Mouse (Mus musculus) ES-Bruce4 (cell line): Measurements from ENCODE around the gene Hand2. TPM values are rescaled to one million over a fixed set of nuclear protein-coding genes. Genes with fewer than 3 reads are reported as not detected.

Experiments used
- H3K27ac ChIP-seq: 2 replicates; pipeline ENCODE4 v1.5.1; 2012; ENCODE audit warnings: low read length, inconsistent platforms; ENCODE audit not compliant: insufficient read depth
- H3K27me3 ChIP-seq: 2 replicates; pipeline ENCODE4 v1.6.1; 2012; ENCODE audit warnings: mild to moderate bottlenecking, low read length, inconsistent platforms; ENCODE audit not compliant: control insufficient read depth, poor library complexity, insufficient read depth, severe bottlenecking
- H3K36me3 ChIP-seq: 2 replicates; pipeline ENCODE4 v1.6.1; 2012; ENCODE audit warnings: inconsistent platforms, mild to moderate bottlenecking, low read length, moderate library complexity; ENCODE audit not compliant: control insufficient read depth, poor library complexity, insufficient read depth, severe bottlenecking
- H3K4me1 ChIP-seq: one replicate; pipeline ENCODE4 v1.8.1; 2011; ENCODE audit warnings: low read length; ENCODE audit not compliant: control insufficient read depth, insufficient read depth
- H3K4me3 ChIP-seq: 2 replicates; pipeline ENCODE4 v1.5.1; 2011; ENCODE audit warnings: low read depth, mild to moderate bottlenecking, low read length
- H3K9ac ChIP-seq: 2 replicates; pipeline ENCODE4 v1.6.1; 2012; ENCODE audit warnings: low read depth, mild to moderate bottlenecking, inconsistent platforms; ENCODE audit not compliant: poor library complexity, severe bottlenecking
- H3K9me3 ChIP-seq: replicated peaks from 2 replicates; pipeline ENCODE4 v1.6.1; 2012; ENCODE audit warnings: mild to moderate bottlenecking, low read length, inconsistent platforms; ENCODE audit not compliant: control insufficient read depth, poor library complexity, insufficient read depth, severe bottlenecking
- CTCF ChIP-seq: IDR thresholded peaks from one replicate; pipeline ENCODE4 v1.8.1; 2011; ENCODE audit warnings: low read depth, low read length
- EP300 ChIP-seq: IDR thresholded peaks from 2 replicates; pipeline ENCODE4 v1.6.1; 2011; ENCODE audit warnings: low read depth, low read length; ENCODE audit not compliant: insufficient read depth
- POLR2A ChIP-seq: IDR thresholded peaks from one replicate; pipeline ENCODE4 v1.8.1; 2011; ENCODE audit warnings: low read length; ENCODE audit not compliant: insufficient read depth
- polyA plus RNA-seq: library from polyadenylated mRNA; stranded (reverse); fragments of >200 nt; gene quantifications from 2 replicates; pipeline ENCODE4 v1.2.4, GENCODE M21; 2011; ENCODE audit warnings: low read depth; ENCODE audit not compliant: missing spikeins, insufficient read depth, insufficient read length

Hand2 gene
- polyA plus RNA-seq, 1 experiment: not detected

DNA sequence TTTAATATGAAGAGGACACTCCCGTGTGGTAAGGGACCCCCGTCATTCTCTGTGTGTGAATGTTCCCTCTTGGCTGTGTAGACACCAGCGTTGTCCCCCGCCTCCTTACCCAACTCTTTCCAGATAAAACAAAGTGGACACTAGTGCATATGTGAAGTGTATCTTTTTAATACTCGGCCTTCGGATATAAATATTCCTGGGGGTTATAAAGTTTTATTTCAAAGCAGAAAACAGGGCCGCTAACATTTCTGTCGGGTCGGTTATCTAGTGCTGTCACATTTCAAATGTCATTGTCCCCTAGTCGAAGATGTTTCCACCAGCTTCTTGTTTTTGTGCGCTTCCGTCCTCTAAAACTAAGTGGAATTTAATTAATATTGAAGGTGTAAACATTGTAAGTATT lies 3.3 kb downstream of the Hand2 start:
- Histone ChIP-seq H3K27ac (no peak overlapping the region), H3K9ac (no peak overlapping the region), H3K9me3 (no peaks in the 10 kb centered on the region), H3K36me3 (no peaks in the 10 kb centered on the region), H3K4me1 (no peaks in the 10 kb centered on the region), H3K4me3 (no peak overlapping the region), H3K27me3 (peaks cover 92% of the 10 kb centered on the region)
- TF ChIP-seq POLR2A: no peak
- TF ChIP-seq CTCF: no peak
- no peak for TF ChIP-seq EP300

DNA sequence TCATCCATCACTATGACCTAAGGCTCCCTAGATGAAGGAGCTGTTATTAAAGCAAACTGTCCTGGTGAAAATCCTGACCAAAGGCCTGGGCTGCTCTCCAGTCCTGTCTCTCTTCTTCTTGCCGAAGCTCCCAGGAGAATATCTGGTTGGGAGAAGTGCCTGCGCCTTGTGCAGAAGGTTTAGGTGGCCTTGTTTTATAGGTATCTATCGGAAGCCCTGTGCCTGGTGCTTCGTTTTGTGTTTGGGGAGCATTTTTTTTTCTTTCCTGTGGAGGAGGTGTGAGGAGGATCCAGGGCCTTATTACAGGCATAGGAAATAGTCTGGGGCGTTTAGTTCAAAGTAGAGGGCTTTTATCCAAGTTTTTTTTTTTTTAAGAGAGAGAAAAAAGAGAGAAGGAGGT lies 3.9 kb downstream of the Hand2 start:
- H3K4me3 ChIP-seq: no peak overlapping the region
- H3K36me3 ChIP-seq: no peaks in the 10 kb centered on the region
- no peak overlapping the region for H3K27ac ChIP-seq
- H3K4me1 ChIP-seq: no peaks in the 10 kb centered on the region
- H3K27me3 ChIP-seq: peaks cover 92% of the 10 kb centered on the region
- H3K9me3 ChIP-seq: no peaks in the 10 kb centered on the region
- TF ChIP-seq POLR2A (no peak), CTCF (no peak), EP300 (no peak)
- no peak overlapping the region for H3K9ac ChIP-seq

DNA sequence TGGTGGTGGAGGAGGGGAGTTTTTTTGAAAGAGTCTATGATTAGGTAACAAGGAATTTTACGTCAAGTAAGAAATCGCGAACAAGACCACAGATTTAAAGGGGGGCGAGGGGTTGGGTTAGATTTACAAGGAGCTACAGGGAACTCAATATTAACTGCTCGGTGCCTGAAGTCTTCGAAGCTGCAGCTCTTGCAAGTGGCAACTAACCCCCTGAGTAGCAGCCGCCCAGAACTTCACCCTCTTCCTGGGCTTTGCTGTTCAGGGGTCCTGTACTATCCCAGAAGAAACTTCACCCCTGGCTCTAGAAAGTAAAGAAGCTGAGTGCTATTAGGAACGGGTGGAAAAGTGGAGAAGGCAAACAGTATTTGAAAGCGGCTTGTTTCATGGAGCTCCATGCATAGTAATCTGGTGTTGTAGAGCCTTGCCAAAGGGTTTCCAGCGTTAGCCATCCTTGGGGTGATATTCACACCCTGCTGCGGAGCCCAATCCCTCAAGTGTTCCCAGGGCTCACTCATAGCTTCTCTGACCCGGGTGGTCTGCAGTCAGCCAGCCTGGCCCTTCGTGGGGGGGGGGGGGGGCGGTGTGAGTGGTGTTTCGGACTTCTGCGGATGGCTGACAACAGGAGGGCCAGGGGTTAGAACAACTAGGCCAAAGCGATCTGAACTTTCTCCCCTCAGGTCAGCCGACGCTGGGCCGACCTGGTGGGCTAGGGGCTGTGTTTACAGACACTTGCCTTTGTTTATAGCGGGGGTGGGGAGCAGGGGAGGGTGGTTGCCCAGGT lies 4.5 kb downstream of the Hand2 start:
- TF ChIP-seq CTCF (no peak), EP300 (no peak), POLR2A (no peak)
- H3K27ac ChIP-seq: no peak overlapping the region
- no peaks in the 10 kb centered on the region for H3K9me3 ChIP-seq
- H3K4me1 ChIP-seq: no peaks in the 10 kb centered on the region
- H3K36me3 ChIP-seq: no peaks in the 10 kb centered on the region
- no peak overlapping the region for H3K4me3 ChIP-seq
- H3K27me3 ChIP-seq: peaks cover 94% of the 10 kb centered on the region
- no peak overlapping the region for H3K9ac ChIP-seq

DNA sequence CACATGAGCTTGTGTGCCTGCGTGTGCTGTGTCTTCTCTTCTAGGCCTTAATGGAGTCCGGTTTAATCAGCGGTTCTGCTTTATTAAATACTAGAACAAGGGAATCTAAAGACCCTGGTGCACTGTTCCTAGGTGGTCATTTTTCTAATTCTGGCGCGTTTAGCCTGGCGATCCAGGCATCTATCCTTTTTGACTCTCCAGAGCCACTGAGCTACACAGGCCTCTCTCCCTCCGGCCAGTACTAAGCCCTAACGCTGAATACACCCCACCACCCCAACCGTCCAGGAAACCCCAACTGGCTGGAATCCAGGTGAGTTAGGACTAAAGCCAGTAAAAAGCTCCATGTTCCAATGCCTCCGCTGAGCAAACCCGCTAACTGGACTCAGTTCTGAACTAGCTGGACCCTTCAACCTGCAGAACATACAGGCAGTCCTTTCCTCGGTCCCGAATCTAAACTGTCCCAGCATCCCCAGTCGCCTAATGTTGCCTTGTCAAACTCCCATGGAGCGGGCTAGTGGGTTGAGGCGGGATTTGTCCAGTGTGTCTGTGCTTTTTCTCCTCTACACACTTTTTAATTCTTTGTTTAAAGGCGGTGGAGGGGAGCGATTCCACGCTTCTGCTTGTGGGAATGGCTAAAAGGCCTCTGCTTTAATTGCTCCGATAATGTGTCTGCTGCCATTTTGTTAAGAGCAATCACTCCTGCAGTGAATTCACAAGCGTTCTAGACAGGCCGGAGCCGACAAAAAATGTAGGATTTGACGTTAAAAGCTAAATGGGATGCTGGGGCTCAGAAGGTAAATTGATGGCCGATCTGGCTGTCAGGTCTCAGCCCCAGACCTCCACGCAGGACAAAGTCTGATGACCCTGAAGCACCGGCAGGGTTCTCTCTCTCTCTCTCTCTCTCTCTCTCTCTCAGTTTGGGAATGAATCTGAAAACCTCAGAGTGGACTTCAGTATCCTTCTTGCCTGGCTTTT lies 5.6 kb downstream of the Hand2 start:
- Histone ChIP-seq H3K9ac (no peak overlapping the region), H3K4me3 (no peak overlapping the region), H3K27ac (no peak overlapping the region)

DNA sequence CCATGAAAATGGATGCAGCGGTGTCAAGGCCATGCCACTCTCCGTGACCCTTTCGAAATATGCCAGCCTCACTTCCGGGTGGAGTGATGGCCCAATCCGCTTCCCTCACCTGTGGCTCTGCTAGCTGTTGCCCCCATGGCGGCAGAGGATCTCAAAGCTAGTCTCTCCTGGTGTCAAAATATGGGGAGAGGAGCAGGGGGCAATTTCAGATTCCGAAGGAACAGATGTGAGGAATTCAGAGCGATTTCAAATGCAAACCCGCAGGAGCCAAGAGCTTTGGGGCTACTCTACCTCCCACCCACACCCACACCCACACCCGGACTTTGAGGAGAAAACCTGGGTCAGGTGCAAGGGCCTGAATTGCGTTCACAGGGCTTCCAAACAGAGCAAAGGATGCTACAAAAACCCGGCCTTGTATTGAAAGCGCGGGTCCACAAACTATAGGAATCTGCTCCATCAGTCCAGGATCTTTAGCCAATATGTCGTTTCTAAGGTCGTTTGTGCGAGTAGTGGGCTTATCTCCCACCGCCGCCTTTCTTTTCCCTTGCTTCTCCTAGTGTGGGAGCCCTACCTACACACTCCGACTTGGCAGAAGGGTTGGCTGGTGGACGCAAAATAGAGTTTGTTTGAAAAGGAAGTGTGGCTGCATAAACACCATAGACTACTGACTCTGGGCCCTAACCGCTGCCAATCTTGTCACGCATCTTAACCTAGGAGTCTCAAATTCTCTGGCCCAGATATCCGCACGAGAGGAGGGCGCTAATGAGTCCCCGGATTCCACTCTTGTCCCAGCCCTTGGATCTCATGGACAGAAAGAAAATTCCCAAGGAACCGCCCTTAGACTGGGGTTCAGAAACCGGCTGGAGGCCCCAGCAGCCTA lies 6.7 kb downstream of the Hand2 start:
- no peak overlapping the region for H3K4me3 ChIP-seq
- H3K9ac ChIP-seq: no peak overlapping the region
- no peaks in the 10 kb centered on the region for H3K36me3 ChIP-seq
- peaks cover 92% of the 10 kb centered on the region for H3K27me3 ChIP-seq
- no peaks in the 10 kb centered on the region for H3K4me1 ChIP-seq
- TF ChIP-seq EP300: no peak
- TF ChIP-seq CTCF: no peak
- no peak for TF ChIP-seq POLR2A
- no peak overlapping the region for H3K27ac ChIP-seq
- no peaks in the 10 kb centered on the region for H3K9me3 ChIP-seq

More for the DNA sequence above, 5.6 kb downstream of the Hand2 start:
- no peaks in the 10 kb centered on the region for H3K36me3 ChIP-seq
- H3K4me1 ChIP-seq: no peaks in the 10 kb centered on the region
- no peaks in the 10 kb centered on the region for H3K9me3 ChIP-seq
- TF ChIP-seq EP300: no peak
- TF ChIP-seq CTCF: no peak
- no peak for TF ChIP-seq POLR2A
- peaks cover 92% of the 10 kb centered on the region for H3K27me3 ChIP-seq
